Mouse (Mus musculus): ENCODE data around the gene Syt3. TPM values are rescaled to one million over a fixed set of nuclear protein-coding genes. Genes with fewer than 3 reads are reported as not detected.
A peak's percentile ranks its signal among the peaks of the same experiment; 100 is the strongest.

The Syt3 gene
- total RNA-seq (2014; rRNA removed), result 130 and 154 TPM in 2 replicates
- polyA plus RNA-seq (2015; fragmentation: Nextera tagmentation; extraction: Ambion mirVana), result 73.7 and 79.2 TPM in 2 replicates

GRCm38 (mm10) chr7:44383980-44384715 is at the start of gene Syt3:
Gene Syt3, plus strand, starts transcription at chr7:44384102.
- Histone ChIP-seq H3K27me3 (ENCODE audit: insufficient read depth, low read length) (no peaks in the 10 kb centered on the region), H3K4me2 (ENCODE audit: low read depth, low read length) (peak within 1 kb of the TSS; percentile 94), H3K9me3 (ENCODE audit: low read length) (no peaks in the 10 kb centered on the region), H3K4me1 (ENCODE audit: insufficient read depth, low read length) (no peaks in the 10 kb centered on the region), H3K36me3 (ENCODE audit: insufficient read depth, low read length) (no peaks in the 10 kb centered on the region), H3K9ac (replicated peaks; ENCODE audit: low read length) (peak within 1 kb of the TSS; percentile 72), H3K4me3 (ENCODE audit: low read length) (peak within 1 kb of the TSS; percentile 59), H3K27ac (peak within 1 kb of the TSS; percentile 83)
- ATAC-seq (peak; percentile 87), DNase-seq (ENCODE audit: low spot score) (peak; percentile 91)
- no peak for TF ChIP-seq CTCF (IDR thresholded peaks at IDR 0.05; ENCODE audit: low read depth)
- WGBS, result under 1% methylated on average over 19 of the region's 33 CpGs

- DNase-seq (ENCODE audit: low spot score), result no peak
- WGBS, result 77% methylated on average over 14 of the region's 14 CpGs
- Histone ChIP-seq H3K9ac (replicated peaks; ENCODE audit: low read length) (no peak overlapping the region), H3K27me3 (ENCODE audit: insufficient read depth, low read length) (no peaks in the 10 kb centered on the region), H3K4me1 (ENCODE audit: insufficient read depth, low read length) (no peaks in the 10 kb centered on the region), H3K27ac (no peak overlapping the region), H3K4me2 (ENCODE audit: low read depth, low read length) (no peak overlapping the region), H3K9me3 (ENCODE audit: low read length) (no peaks in the 10 kb centered on the region), H3K4me3 (ENCODE audit: low read length) (no peak overlapping the region), H3K36me3 (ENCODE audit: insufficient read depth, low read length) (peaks cover 7% of the 10 kb centered on the region; the same call in 1 of the 2 replicates)
- ATAC-seq, result no peak
- no peak for TF ChIP-seq CTCF (IDR thresholded peaks at IDR 0.05; ENCODE audit: low read depth)
Observed at GRCm38 (mm10) chr7:44334139-44334538, 49.8 kb upstream of the Syt3 start.

GRCm38 (mm10) chr7:44335031-44335878 is 48.6 kb upstream of the Syt3 start:
- Histone ChIP-seq H3K4me1 (ENCODE audit: insufficient read depth, low read length) (no peaks in the 10 kb centered on the region), H3K9ac (replicated peaks; ENCODE audit: low read length) (peak overlapping the region; percentile 94), H3K27ac (peak overlapping the region; percentile 93), H3K4me2 (ENCODE audit: low read depth, low read length) (peak overlapping the region; percentile 78), H3K36me3 (ENCODE audit: insufficient read depth, low read length) (peaks cover 3% of the 10 kb centered on the region; the same call in 1 of the 2 replicates), H3K9me3 (ENCODE audit: low read length) (no peaks in the 10 kb centered on the region), H3K4me3 (ENCODE audit: low read length) (peak overlapping the region; percentile 64), H3K27me3 (ENCODE audit: insufficient read depth, low read length) (no peaks in the 10 kb centered on the region)
- WGBS, result 5% methylated on average over 25 of the region's 40 CpGs
- ATAC-seq, result peak; percentile 80
- peak; percentile 86 for DNase-seq (ENCODE audit: low spot score)
- no peak for TF ChIP-seq CTCF (IDR thresholded peaks at IDR 0.05; ENCODE audit: low read depth)

DNA sequence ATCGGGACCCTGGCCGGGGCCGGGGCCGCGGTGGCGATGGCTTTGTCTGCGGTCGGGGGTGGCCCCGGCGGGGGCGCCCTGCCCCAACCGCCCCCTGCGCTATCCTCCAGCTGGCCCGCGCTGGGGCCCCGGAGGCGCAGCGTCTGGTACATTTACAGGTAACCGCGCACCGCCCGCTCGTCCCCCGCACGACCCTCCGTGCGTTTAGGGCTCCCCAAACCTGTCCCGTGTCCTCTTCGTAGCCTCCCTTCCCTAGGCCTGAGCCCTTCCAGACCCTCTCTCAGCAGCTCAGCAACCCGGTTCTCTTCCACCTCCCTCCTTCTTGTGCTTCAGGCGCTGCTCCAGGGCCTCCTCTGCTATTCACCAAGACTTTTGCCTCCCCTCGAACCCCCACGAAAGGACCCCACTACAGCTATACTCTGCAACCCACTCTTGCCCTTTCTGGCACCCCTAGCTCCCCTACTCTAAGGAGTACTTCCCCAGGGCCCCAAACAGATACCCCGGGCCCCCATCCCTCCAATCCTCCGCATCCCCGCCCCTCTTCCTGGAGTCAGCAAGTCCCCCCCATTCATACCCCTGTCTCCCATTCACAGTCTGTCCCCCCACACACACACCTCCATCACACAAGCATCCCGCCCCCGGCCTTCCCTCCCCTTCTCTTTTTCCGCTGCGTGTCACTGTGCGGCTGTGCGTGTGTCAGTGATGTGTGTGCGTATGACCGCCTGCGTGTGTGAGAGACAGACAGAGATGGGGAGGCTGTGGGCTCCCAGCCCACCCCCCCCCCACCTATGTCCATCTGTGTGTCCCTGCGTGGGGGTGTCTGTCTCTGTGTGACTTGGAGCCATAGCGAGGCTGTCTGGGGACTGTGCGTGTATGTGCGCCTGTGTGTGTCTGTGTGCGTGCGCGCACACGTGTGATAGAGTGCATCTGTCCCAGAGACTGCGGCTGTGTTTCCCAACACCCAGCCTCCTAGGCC is 47.6 kb upstream of the Syt3 start:
- H3K27ac ChIP-seq, result peak overlapping the region; percentile 93
- peak; percentile 83 for DNase-seq (ENCODE audit: low spot score)
- peak overlapping the region; percentile 78 for H3K4me2 ChIP-seq (ENCODE audit: low read depth, low read length)
- no peaks in the 10 kb centered on the region for H3K9me3 ChIP-seq (ENCODE audit: low read length)
- WGBS, result 2% methylated on average over 38 of the region's 54 CpGs
- peak overlapping the region; percentile 94 for H3K9ac ChIP-seq (replicated peaks; ENCODE audit: low read length)
- peak overlapping the region; percentile 64 for H3K4me3 ChIP-seq (ENCODE audit: low read length)
- no peaks in the 10 kb centered on the region for H3K27me3 ChIP-seq (ENCODE audit: insufficient read depth, low read length)
- no peaks in the 10 kb centered on the region for H3K4me1 ChIP-seq (ENCODE audit: insufficient read depth, low read length)
- no peak for TF ChIP-seq CTCF (IDR thresholded peaks at IDR 0.05; ENCODE audit: low read depth)
- ATAC-seq, result peak; percentile 83
- H3K36me3 ChIP-seq (ENCODE audit: insufficient read depth, low read length), result peaks cover 3% of the 10 kb centered on the region; the same call in 1 of the 2 replicates

DNA sequence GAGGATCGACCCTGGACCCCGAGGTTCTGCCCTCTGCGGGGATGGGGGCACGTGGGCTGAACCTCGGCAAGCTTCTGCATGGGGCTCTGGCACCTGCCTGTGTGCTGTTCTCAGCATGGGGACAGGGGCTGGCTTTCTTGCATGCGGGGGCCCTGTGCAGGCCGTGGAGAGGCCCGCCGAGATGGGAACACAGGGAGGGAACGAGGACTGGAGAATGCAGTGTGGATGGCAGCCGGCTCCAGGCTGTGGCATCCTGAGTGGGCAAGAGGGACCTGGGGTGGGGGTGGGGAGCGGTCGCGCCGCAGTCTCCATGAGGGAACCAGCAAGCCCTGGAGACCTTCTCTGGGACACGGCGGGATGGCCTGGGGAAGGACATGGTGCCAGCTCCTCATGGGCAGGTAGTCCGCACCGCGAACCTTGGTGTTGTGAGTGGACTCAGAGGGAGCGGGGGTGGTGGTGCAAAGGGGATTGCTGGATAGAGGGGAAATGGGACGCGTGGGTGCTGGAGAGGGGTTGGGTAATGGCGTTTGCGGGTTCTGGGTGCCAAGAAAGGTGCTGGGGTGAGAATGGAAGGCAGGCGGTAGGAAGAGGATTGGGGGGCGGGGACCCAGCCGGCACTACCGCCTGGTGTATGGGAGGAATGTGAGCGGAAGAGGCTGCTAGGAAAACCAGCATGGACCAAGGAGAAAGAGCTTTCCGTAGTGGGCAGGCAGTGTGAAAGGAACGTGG is 46.6 kb upstream of the Syt3 start:
- TF ChIP-seq CTCF (IDR thresholded peaks at IDR 0.05; ENCODE audit: low read depth), result no peak
- H3K27ac ChIP-seq, result peak overlapping the region; percentile 93
- peaks cover 3% of the 10 kb centered on the region; the same call in 1 of the 2 replicates for H3K36me3 ChIP-seq (ENCODE audit: insufficient read depth, low read length)
- peak overlapping the region; percentile 64 for H3K4me3 ChIP-seq (ENCODE audit: low read length)
- 2% methylated on average over 31 of the region's 32 CpGs for WGBS
- no peaks in the 10 kb centered on the region for H3K4me1 ChIP-seq (ENCODE audit: insufficient read depth, low read length)
- peak overlapping the region; percentile 78 for H3K4me2 ChIP-seq (ENCODE audit: low read depth, low read length)
- peak overlapping the region; percentile 94 for H3K9ac ChIP-seq (replicated peaks; ENCODE audit: low read length)
- no peak; the same call in 1 of the 2 replicates for ATAC-seq
- DNase-seq (ENCODE audit: low spot score), result no peak
- no peaks in the 10 kb centered on the region for H3K27me3 ChIP-seq (ENCODE audit: insufficient read depth, low read length)
- H3K9me3 ChIP-seq (ENCODE audit: low read length), result no peaks in the 10 kb centered on the region
